Mouse (Mus musculus) thymus, adult 2 months (tissue): ENCODE results near the gene Ccdc61.

Experiments
- CTCF ChIP-seq: fragments of 200-500 bp; IDR thresholded peaks from 2 replicates; pipeline ENCODE4 v1.5.1; 2012; ENCODE audit warnings: mild to moderate bottlenecking, control low read depth, low read length, moderate library complexity, borderline replicate concordance; ENCODE audit not compliant: control insufficient read depth, poor library complexity, insufficient read depth; ENCODE audit errors: extremely low read depth
- POLR2A ChIP-seq: fragments of 200-500 bp; IDR thresholded peaks from 2 replicates; pipeline ENCODE4 v1.6.1; 2012; ENCODE audit warnings: mild to moderate bottlenecking, low read length, control low read depth, moderate library complexity; ENCODE audit not compliant: control insufficient read depth, poor library complexity, insufficient read depth; ENCODE audit errors: extremely low read depth

- TF ChIP-seq CTCF (peak; percentile 94), POLR2A (0 out of 2 replicates have a peak, but pooled peaks have one; percentile 32)
Measured at GRCm38 (mm10) chr7:18891872-18892599, 18.2 kb downstream of the Ccdc61 start.
